Mouse (Mus musculus) thymus, postnatal 10 days (tissue): ENCODE results near the gene H3f3a.

ENCODE experiments used
- DNase-seq, 2 experiments: peaks; one replicate each; pipeline ENCODE4 v3.0.0; 2021; ENCODE audit warnings: low spot score in 2 of 2

The H3f3a gene

DNA sequence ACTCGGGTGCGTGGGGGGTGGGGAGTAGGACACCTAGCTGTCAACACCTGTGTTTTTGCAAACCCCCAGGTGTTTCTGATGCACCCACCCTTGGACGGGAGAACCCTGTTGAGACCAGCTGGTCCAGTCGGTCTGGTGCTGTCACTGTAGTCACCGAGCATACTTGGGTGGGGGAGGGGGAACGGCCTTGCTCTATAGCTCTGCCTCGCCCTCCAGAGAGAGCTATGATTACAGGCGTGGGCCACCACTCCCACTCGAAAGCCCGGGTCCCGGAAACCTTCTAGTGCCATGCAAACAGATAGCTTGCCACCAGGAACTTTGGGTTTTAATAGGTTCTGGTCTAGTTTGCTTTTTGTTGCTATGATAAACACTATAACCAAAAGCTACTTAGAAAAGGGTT is 51.6 kb downstream of the H3f3a start:
- DNase-seq, result no peak

DNA sequence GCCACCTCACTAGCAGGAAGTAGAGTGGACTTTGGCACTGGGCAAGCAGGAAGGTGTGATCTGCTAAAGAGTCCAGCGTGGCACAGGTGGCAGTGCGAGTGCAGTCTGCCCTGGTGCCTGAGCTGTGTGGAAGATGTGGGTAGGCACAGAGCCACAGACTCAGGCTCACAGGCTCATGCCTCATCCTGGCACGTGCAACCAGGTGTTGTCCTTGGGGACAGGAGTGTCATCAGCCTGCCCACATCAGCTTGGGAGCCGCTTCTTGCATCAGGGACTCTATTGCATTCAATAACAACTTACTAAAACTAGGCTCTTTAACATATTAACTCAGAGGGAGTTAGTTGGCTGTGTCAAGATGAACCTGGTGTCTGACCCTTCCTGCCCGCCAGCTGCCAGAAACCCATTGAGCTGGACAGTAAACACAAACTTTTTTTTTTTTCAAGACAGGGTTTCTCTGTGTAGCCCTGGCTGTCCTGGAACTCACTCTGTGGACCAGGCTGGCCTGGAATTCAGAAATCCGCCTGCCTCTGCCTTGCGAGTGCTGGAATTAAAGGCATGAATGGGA is 55.7 kb downstream of the H3f3a start:
- DNase-seq, result no peak

DNA sequence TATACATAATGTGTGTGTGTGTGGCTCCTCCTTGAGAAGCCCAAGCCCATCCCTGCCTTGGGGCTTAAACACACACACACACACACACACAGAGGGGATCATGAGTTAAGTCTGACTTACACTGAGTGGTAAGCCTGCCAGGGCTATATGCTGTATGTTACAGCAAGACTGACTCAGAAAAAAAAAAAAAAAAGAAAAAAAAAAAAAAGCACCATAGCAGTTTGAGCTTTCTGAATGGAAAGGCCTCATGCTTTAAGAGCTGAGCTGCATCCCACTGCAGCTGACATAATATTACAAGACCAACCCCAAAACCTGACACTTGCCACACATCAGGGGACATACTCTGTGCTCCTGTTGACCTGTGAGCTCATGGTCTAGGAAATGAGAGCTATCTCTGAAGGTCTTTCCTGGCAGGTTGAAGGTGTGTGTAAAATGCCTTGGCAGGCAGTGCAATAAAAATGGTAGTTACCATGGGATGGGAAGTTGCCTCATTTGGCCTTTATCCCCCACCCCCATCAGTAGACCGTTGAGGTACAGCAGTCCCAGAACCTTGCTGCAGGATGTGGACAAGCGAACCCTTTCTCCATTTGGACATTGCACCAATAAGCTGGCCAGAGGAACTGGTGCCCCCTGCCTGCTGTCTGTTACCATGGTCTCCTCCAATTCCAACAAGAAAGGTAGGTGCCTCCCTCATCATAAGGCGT is 56.3 kb downstream of the H3f3a start:
- no peak for DNase-seq

DNA sequence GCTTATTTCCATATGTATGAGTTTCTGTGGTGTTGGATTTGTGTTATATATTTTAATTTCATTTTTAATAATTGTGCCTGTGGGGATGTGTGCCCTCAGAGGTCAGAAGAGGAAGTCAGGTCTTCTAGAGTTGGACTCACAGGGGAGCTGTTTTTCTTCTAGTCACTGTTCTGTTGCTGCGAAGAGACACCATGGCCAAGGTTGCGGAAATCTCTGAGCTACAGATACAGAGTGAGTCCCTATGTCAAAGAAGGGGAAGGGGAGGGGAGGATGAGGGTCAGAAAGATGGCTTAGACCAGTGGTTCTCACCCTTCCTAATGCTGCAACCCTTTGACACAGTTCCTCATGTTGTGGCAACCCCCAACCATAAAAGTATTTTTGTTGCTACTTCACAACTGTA is 57.0 kb downstream of the H3f3a start:
- no peak for DNase-seq

DNA sequence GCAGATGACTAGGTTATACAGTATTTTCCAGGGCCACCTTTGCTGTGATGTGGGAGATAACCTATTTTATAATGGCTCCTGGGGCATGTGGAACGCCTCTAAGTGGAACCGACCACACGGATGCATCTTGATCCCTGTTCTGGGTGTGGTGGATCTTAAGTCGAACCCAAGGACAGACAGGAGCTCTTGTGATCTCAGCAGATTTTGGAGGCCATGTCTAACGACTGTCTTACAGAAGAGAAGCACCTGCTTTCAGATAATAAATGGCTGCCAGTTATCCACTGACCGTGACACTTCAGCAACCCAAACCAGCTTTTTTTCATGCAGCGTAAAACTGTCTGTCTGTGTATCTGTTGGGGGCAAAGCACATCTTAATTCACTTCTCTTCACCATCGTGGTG is 59.4 kb downstream of the H3f3a start:
- no peak for DNase-seq

DNA sequence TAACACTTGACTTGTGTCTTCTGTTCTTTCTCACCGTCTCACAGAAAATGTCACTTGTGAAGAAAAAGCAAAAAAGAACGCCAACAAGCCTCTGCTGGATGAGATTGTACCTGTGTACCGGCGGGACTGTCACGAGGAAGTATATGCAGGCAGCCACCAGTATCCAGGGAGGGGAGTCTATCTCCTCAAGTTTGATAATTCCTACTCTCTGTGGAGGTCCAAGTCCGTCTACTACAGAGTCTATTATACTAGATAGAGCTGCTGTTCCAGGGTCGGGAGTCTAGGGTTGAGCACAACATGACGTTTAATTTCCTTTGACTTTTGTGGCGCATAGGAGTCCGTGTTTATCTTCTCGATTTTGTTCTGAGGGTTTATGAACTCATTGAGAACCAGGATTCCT is 61.6 kb downstream of the H3f3a start:
- DNase-seq, result no peak
